Mouse (Mus musculus): ENCODE data around the gene Kcnq2.

Gene Kcnq2

GRCm38 (mm10) chr2:181134591-181135445 is at the start of gene Kcnq2:
TSS of gene Kcnq2 (minus strand) at chr2:181135300.
- DNase-seq (ENCODE audit: low read depth) = no peak

- DNase-seq (ENCODE audit: low read depth) = no peak
Measured at GRCm38 (mm10) chr2:181180898-181181297, 45.8 kb upstream of the Kcnq2 start.

- DNase-seq (ENCODE audit: low read depth) = no peak
Measured at GRCm38 (mm10) chr2:181178471-181178870, 43.4 kb upstream of the Kcnq2 start.

GRCm38 (mm10) chr2:181178015-181178414 is 42.9 kb upstream of the Kcnq2 start:
- no peak for DNase-seq (ENCODE audit: low read depth)

GRCm38 (mm10) chr2:181174646-181175045 is 39.5 kb upstream of the Kcnq2 start:
- no peak for DNase-seq (ENCODE audit: low read depth)

GRCm38 (mm10) chr2:181166469-181166868 is 31.4 kb upstream of the Kcnq2 start:
- no peak for DNase-seq (ENCODE audit: low read depth)

GRCm38 (mm10) chr2:181160821-181161220 is 25.7 kb upstream of the Kcnq2 start:
- no peak for DNase-seq (ENCODE audit: low read depth)

GRCm38 (mm10) chr2:181159771-181160170 is 24.7 kb upstream of the Kcnq2 start:
- DNase-seq (ENCODE audit: low read depth) = no peak

GRCm38 (mm10) chr2:181159091-181159514 is 24.0 kb upstream of the Kcnq2 start:
- no peak for DNase-seq (ENCODE audit: low read depth)

- DNase-seq (ENCODE audit: low read depth) = no peak
Measured at GRCm38 (mm10) chr2:181158471-181158870, 23.4 kb upstream of the Kcnq2 start.

GRCm38 (mm10) chr2:181157716-181158302 is 22.7 kb upstream of the Kcnq2 start:
- DNase-seq (ENCODE audit: low read depth) = no peak

GRCm38 (mm10) chr2:181157180-181157579 is 22.1 kb upstream of the Kcnq2 start:
- no peak for DNase-seq (ENCODE audit: low read depth)

- DNase-seq (ENCODE audit: low read depth) = no peak
Measured at GRCm38 (mm10) chr2:181156248-181157121, 21.4 kb upstream of the Kcnq2 start, which contains the start of gene Eef1a2. TSS of gene Eef1a2 (minus strand) at chr2:181157014.

GRCm38 (mm10) chr2:181155801-181156200 is 20.7 kb upstream of the Kcnq2 start:
- DNase-seq (ENCODE audit: low read depth) = no peak

- DNase-seq (ENCODE audit: low read depth) = no peak
Measured at GRCm38 (mm10) chr2:181154831-181155415, 19.8 kb upstream of the Kcnq2 start.

GRCm38 (mm10) chr2:181154361-181154760 is 19.3 kb upstream of the Kcnq2 start:
- no peak for DNase-seq (ENCODE audit: low read depth)

GRCm38 (mm10) chr2:181153837-181154236 is 18.7 kb upstream of the Kcnq2 start:
- no peak for DNase-seq (ENCODE audit: low read depth)

- no peak for DNase-seq (ENCODE audit: low read depth)
Measured at GRCm38 (mm10) chr2:181153131-181153530, 18.0 kb upstream of the Kcnq2 start.

GRCm38 (mm10) chr2:181152701-181153100 is 17.6 kb upstream of the Kcnq2 start:
- DNase-seq (ENCODE audit: low read depth) = no peak

- DNase-seq (ENCODE audit: low read depth) = no peak
Measured at GRCm38 (mm10) chr2:181150281-181150680, 15.2 kb upstream of the Kcnq2 start.

GRCm38 (mm10) chr2:181148318-181148955 is 13.3 kb upstream of the Kcnq2 start:
- DNase-seq (ENCODE audit: low read depth) = no peak
